Mouse (Mus musculus) limb, embryonic 11.5 days (tissue): ENCODE results near the gene Il12a. TPM values are rescaled to one million over a fixed set of nuclear protein-coding genes. Genes with fewer than 3 reads are reported as not detected.

Source experiments
- ATAC-seq: fragments of 200-750 bp; cut with Nextera tagmentation; 2 replicates; pipeline ENCODE4 v1.8.0; 2017; ENCODE audit warnings: low read depth; ENCODE audit not compliant: insufficient number of reproducible peaks, low FRiP score, low TSS enrichment
- DNase-seq: peaks from one replicate; pipeline ENCODE4 v3.0.0-alpha.2; 2015; ENCODE audit warnings: low spot score
- H3K27ac ChIP-seq: fragments of 300-500 bp; sonication (generic); replicated peaks from 2 replicates; pipeline ENCODE4 v1.5.1; 2014; ENCODE audit warnings: low read depth, mild to moderate bottlenecking, low read length
- H3K27me3 ChIP-seq: fragments of 300-500 bp; sonication (generic); 2 replicates; pipeline ENCODE4 v1.6.1; 2014; ENCODE audit warnings: mild to moderate bottlenecking, low read length, mixed read lengths; ENCODE audit not compliant: control insufficient read depth, insufficient read depth
- H3K36me3 ChIP-seq: fragments of 300-500 bp; sonication (generic); 2 replicates; pipeline ENCODE4 v1.6.1; 2014; ENCODE audit warnings: mild to moderate bottlenecking, low read length, moderate library complexity, mixed read lengths; ENCODE audit not compliant: control insufficient read depth, insufficient read depth
- H3K4me1 ChIP-seq: fragments of 300-500 bp; sonication (generic); 2 replicates; pipeline ENCODE4 v1.6.1; 2014; ENCODE audit warnings: low read length, mixed read lengths; ENCODE audit not compliant: control insufficient read depth, insufficient read depth
- H3K4me2 ChIP-seq: fragments of 300-500 bp; sonication (generic); 2 replicates; pipeline ENCODE4 v1.6.1; 2014; ENCODE audit warnings: low read depth, mild to moderate bottlenecking, moderate library complexity; ENCODE audit not compliant: severe bottlenecking
- H3K4me3 ChIP-seq: fragments of 300-500 bp; sonication (generic); 2 replicates; pipeline ENCODE4 v1.5.1; 2014; ENCODE audit warnings: low read depth, low read length
- H3K9ac ChIP-seq: fragments of 300-500 bp; sonication (generic); 2 replicates; pipeline ENCODE4 v1.6.1; 2014; ENCODE audit warnings: mild to moderate bottlenecking, low read length
- H3K9me3 ChIP-seq: fragments of 300-500 bp; sonication (generic); 2 replicates; pipeline ENCODE4 v1.6.1; 2016; ENCODE audit warnings: low read length; ENCODE audit not compliant: control insufficient read depth
- WGBS: fragments of 180-500 bp; shearing (Covaris S2); extraction: QIAGEN DNeasy Blood & Tissue Kit; methylation state at CpG from one replicate; pipeline ENCODE4 v1.1.7; 2014; 5-methylcytosine and 5-hydroxymethylcytosine counted together
- polyA plus RNA-seq: library from polyadenylated mRNA; unstranded; fragments of >200 nt; fragmentation: Nextera tagmentation; extraction: Ambion mirVana; gene quantifications from 2 replicates; pipeline ENCODE4 v1.2.1, GENCODE M21; 2014

Gene Il12a
- polyA plus RNA-seq, 1 experiment from 2014 or later = 0.37 TPM

- no peak overlapping the region for H3K4me2 ChIP-seq
- no peak overlapping the region for H3K4me3 ChIP-seq
- 80% methylated on average over 7 of the region's 7 CpGs for WGBS
- no peaks in the 10 kb centered on the region for H3K36me3 ChIP-seq
- H3K9ac ChIP-seq = no peak overlapping the region
- H3K27me3 ChIP-seq = no peaks in the 10 kb centered on the region
- DNase-seq (no peak), ATAC-seq (no peak)
- no peaks in the 10 kb centered on the region; the same call in none of the 2 replicates for H3K4me1 ChIP-seq
- no peak overlapping the region for H3K27ac ChIP-seq
- H3K9me3 ChIP-seq = no peaks in the 10 kb centered on the region
These were observed 1.6 kb downstream of the Il12a start for GRCm38 (mm10) chr3:68691938-68692599.

GRCm38 (mm10) chr3:68692600-68693225, 2.3 kb downstream of the Il12a start:
- Histone ChIP-seq H3K9ac (no peak overlapping the region), H3K4me3 (no peak overlapping the region), H3K4me2 (no peak overlapping the region), H3K27me3 (no peaks in the 10 kb centered on the region), H3K9me3 (no peaks in the 10 kb centered on the region), H3K36me3 (no peaks in the 10 kb centered on the region), H3K27ac (no peak overlapping the region), H3K4me1 (no peaks in the 10 kb centered on the region; the same call in none of the 2 replicates)
- WGBS = 77% methylated on average over 11 of the region's 11 CpGs
- no peak for DNase-seq
- no peak for ATAC-seq

- 54% methylated on average over 11 of the region's 11 CpGs for WGBS
- Histone ChIP-seq H3K9me3 (no peaks in the 10 kb centered on the region), H3K4me1 (no peaks in the 10 kb centered on the region; the same call in none of the 2 replicates), H3K27me3 (no peaks in the 10 kb centered on the region), H3K4me3 (no peak overlapping the region), H3K27ac (no peak overlapping the region), H3K9ac (no peak overlapping the region), H3K4me2 (no peak overlapping the region), H3K36me3 (no peaks in the 10 kb centered on the region)
- DNase-seq (no peak), ATAC-seq (no peak)
These were observed 3.1 kb downstream of the Il12a start for GRCm38 (mm10) chr3:68693441-68694048.

- H3K4me3 ChIP-seq = no peak overlapping the region
- no peak for DNase-seq
- 95% methylated on average over 5 of the region's 5 CpGs for WGBS
- ATAC-seq = no peak
- no peaks in the 10 kb centered on the region for H3K27me3 ChIP-seq
- H3K27ac ChIP-seq = no peak overlapping the region
- no peaks in the 10 kb centered on the region; the same call in none of the 2 replicates for H3K4me1 ChIP-seq
- no peak overlapping the region for H3K9ac ChIP-seq
- no peaks in the 10 kb centered on the region for H3K9me3 ChIP-seq
- no peak overlapping the region for H3K4me2 ChIP-seq
- H3K36me3 ChIP-seq = no peaks in the 10 kb centered on the region
These were observed 4.9 kb downstream of the Il12a start for GRCm38 (mm10) chr3:68695321-68695720.

- ATAC-seq (no peak), DNase-seq (no peak)
- Histone ChIP-seq H3K4me2 (no peak overlapping the region), H3K36me3 (no peaks in the 10 kb centered on the region), H3K4me3 (no peak overlapping the region), H3K9ac (no peak overlapping the region), H3K27me3 (no peaks in the 10 kb centered on the region), H3K9me3 (no peaks in the 10 kb centered on the region), H3K4me1 (no peaks in the 10 kb centered on the region; the same call in none of the 2 replicates), H3K27ac (no peak overlapping the region)
- WGBS = 92% methylated on average over 3 of the region's 3 CpGs
These were observed 6.2 kb downstream of the Il12a start for GRCm38 (mm10) chr3:68696495-68697200.

GRCm38 (mm10) chr3:68698601-68699000, 8.2 kb downstream of the Il12a start:
- Histone ChIP-seq H3K27me3 (no peaks in the 10 kb centered on the region), H3K4me2 (no peak overlapping the region), H3K9me3 (no peaks in the 10 kb centered on the region), H3K36me3 (no peaks in the 10 kb centered on the region), H3K4me1 (no peaks in the 10 kb centered on the region; the same call in 1 of the 2 replicates), H3K4me3 (no peak overlapping the region), H3K27ac (no peak overlapping the region), H3K9ac (no peak overlapping the region)
- 94% methylated on average over 3 of the region's 3 CpGs for WGBS
- no peak for ATAC-seq
- DNase-seq = no peak

GRCm38 (mm10) chr3:68700091-68700490, 9.6 kb downstream of the Il12a start:
- ATAC-seq (no peak), DNase-seq (no peak)
- Histone ChIP-seq H3K27ac (no peak overlapping the region), H3K4me3 (no peak overlapping the region), H3K36me3 (no peaks in the 10 kb centered on the region), H3K27me3 (no peaks in the 10 kb centered on the region), H3K9ac (no peak overlapping the region), H3K4me1 (no peaks in the 10 kb centered on the region), H3K4me2 (no peak overlapping the region), H3K9me3 (no peaks in the 10 kb centered on the region)
- WGBS = 81% methylated on average over 4 of the region's 4 CpGs

- ATAC-seq (no peak), DNase-seq (no peak)
- Histone ChIP-seq H3K4me2 (no peak overlapping the region), H3K36me3 (no peaks in the 10 kb centered on the region), H3K4me1 (no peaks in the 10 kb centered on the region), H3K27me3 (no peaks in the 10 kb centered on the region), H3K4me3 (no peak overlapping the region), H3K27ac (no peak overlapping the region), H3K9me3 (no peaks in the 10 kb centered on the region), H3K9ac (no peak overlapping the region)
- WGBS = 87% methylated on average over 10 of the region's 10 CpGs
These were observed 15.9 kb downstream of the Il12a start for GRCm38 (mm10) chr3:68706307-68706706.
